Mouse (Mus musculus) yolk sac, embryonic 10.5 days (tissue): Measurements from ENCODE around the gene Selenom.

Experiments
- DNase-seq: peaks from one replicate; pipeline ENCODE4 v3.0.0-alpha.2; 2017; ENCODE audit warnings: low spot score

Gene Selenom

GRCm38 (mm10) chr11:3548564-3549295, 34.2 kb downstream of the Selenom start:
- DNase-seq = no peak

DNA sequence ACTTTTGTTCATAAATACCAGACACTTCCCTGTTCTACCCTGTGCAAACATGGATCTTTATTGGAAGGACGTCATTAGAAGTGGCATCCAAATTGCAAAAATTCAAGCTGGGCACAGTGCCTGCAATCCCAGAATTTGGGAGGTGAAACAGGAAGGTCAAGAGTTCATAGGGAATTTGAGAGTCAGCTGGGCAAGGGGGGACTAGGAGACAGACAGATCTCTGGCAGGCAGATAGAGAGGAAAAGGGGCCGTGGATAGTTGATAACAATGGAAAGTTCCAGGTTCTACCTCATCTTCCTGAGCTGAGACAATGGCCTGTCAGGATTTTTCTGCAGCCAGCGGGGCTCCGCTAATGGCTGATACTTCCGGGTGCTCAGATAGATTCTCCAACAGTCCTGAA, 35.3 kb downstream of the Selenom start:
- DNase-seq = no peak

GRCm38 (mm10) chr11:3554976-3555375, 40.5 kb downstream of the Selenom start:
- no peak for DNase-seq

GRCm38 (mm10) chr11:3557852-3558251, 43.4 kb downstream of the Selenom start:
- no peak for DNase-seq

DNA sequence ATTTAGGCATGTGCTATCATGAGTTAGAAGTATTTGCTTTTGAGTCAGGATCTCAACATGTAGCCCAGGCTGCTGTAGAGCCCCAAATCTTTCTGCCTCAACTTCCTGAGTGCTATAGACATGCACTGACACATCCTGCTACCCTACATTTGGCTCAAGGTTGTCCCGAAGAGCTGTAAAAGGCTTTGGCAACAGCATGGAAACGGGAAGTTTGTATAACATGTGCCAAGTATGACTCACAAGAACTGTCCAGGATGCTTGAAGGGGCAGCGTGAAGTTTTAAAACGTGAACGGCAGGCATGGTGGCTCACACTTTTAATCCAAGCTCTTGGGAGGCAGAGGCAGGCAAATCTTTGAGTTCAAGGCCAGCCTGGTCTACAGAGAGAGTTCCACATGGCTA, 45.7 kb downstream of the Selenom start:
- DNase-seq = no peak

GRCm38 (mm10) chr11:3563853-3564252, 49.4 kb downstream of the Selenom start:
- DNase-seq = no peak

DNA sequence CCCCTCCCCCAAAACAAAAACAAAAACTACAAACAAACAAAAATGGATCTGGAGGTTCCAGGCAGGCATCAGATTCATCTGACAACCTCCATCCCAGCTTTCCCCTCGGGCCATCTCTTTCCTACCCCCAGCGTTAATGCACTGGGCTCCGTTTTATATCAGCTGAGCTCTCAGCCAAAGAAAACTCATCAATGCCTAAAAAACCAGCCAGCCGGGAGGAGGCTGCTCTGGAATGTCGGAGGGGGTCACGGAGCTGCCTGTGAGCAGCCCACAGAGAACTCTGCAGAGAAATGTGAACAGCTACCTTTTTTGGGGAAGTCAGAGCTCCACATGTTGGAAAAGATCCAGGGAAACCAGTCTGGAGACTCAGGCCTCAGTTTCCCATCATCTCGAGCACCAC, 50.0 kb downstream of the Selenom start:
- DNase-seq = no peak

DNA sequence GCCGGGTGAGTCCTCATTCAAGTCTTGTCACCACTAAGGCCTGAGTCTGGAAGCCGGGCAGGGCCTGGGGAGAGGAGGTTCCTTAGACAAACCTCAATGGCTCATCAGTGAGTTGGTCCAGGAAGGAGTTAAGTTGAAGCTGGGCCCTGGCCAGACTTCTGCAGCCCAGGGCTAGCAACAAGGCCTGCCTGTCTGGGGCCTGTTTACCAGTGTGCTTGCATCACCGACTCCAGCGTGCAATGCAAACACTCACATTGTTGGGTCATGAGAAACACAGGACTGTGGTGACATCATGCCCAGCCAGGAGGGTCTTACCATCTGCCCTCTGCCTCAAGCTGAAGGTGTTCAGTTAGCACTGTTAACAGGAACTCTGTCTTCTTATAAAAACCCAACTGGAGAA, 51.5 kb downstream of the Selenom start:
- no peak for DNase-seq
